Mouse (Mus musculus) C2C12 (cell line): Measurements from ENCODE around the gene Baz2b.

Experiments
- CTCF ChIP-seq: IDR thresholded peaks from one replicate; pipeline ENCODE4 v1.5.1; 2011; ENCODE audit not compliant: control insufficient read depth, insufficient read depth, insufficient read length
- MYOD1 ChIP-seq: IDR thresholded peaks from one replicate; pipeline ENCODE4 v1.6.1; 2011; ENCODE audit warnings: low read depth; ENCODE audit not compliant: control insufficient read depth, insufficient read length

- TF ChIP-seq MYOD1 (no peak), CTCF (no peak)
Observed at GRCm38 (mm10) chr2:59913610-59914009, 296.0 kb downstream of the Baz2b start.
